ENCODE assay signal across 11 mouse cellular contexts in the genomic region with DNA sequence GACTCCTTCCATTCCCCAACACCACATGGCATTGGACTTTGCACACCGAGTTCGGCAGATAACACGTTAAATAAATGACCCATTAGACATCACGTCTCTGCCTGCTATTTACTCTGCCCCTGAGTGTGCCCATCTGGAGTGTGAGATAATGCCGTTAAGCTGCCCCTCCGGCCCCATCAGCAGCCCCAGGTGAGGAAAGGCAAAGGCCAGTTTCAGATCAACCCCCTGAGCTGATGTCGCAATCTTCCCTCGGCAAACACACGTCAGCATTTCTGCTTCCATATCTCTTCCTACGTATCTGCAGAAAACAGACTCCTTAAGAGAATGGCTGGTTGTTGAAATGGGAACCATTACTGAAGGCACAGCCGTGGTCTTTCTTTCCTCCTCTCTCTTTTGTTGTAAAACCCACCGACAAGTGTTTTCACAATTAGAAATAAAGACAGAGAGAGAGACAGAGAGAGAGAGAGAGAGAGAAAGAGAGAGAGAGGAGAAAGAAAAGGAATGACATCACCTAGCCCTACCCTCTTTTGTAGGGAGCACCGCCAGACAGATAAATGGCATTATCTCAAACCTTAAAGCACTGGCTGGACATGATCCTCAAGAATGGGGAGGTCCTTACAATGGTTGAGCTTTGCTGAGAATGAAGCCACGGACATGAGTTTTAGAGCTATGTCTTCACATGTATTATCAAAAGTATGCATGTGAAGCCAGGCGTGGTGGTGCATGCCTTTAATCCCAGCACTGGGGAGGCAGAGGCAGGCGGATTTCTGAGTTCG. TPM values are rescaled to one million over a fixed set of nuclear protein-coding genes. Genes with fewer than 3 reads are reported as not detected.
DNase-seq lines count a peak whose midpoint lies in the region; ATAC-seq lines count a peak whose summit lies in the region.
"Had no signal": no experiment of that assay in that cellular context is flagged by ENCODE, and none has a peak within 500 bp of the region (broad histone marks: within the 10 kb centered on the region; RNA-seq: fewer than 3 reads in every experiment).

No protein-coding gene starts in this region.

- WGBS in midbrain, embryonic 14.5 days = 70% methylated on average over 17 of the region's 17 CpGs
- WGBS in midbrain, embryonic 10.5 days = 80% methylated on average over 17 of the region's 17 CpGs
- 60% methylated on average over 17 of the region's 17 CpGs for WGBS in hindbrain, embryonic 15.5 days
- WGBS in liver, embryonic 15.5 days (ENCODE audit: insufficient replicate concordance) = 13% methylated on average over 17 of the region's 17 CpGs
- WGBS in stomach, embryonic 16.5 days = 47% methylated on average over 17 of the region's 17 CpGs
- WGBS in forebrain, embryonic 11.5 days = 80% methylated on average over 17 of the region's 17 CpGs

- no peak overlapping the region for H3K9ac ChIP-seq in midbrain, embryonic 14.5 days (replicated peaks; ENCODE audit: low read length)
- H3K9ac ChIP-seq in hindbrain, embryonic 15.5 days = no peak overlapping the region
- peak overlapping the region; percentile 63 for H3K9ac ChIP-seq in liver, embryonic 15.5 days
- no peak overlapping the region for H3K9ac ChIP-seq in stomach, embryonic 16.5 days (ENCODE audit: low read length)
- H3K9ac ChIP-seq in forebrain, embryonic 11.5 days (ENCODE audit: low read length) = no peak overlapping the region
- H3K9ac ChIP-seq: embryonic facial prominence, embryonic 12.5 days had no signal

- H3K4me2 ChIP-seq in midbrain, embryonic 14.5 days (ENCODE audit: low read length) = no peak overlapping the region
- H3K4me2 ChIP-seq in hindbrain, embryonic 15.5 days = peak overlapping the region; percentile 30; the same call in 1 of the 2 replicates
- peak overlapping the region; percentile 64 for H3K4me2 ChIP-seq in liver, embryonic 15.5 days
- 0 out of 2 replicates have a peak overlapping the region, but pooled peaks have one; percentile 14 for H3K4me2 ChIP-seq in stomach, embryonic 16.5 days (ENCODE audit: low read depth, low read length)
- H3K4me2 ChIP-seq in forebrain, embryonic 11.5 days (ENCODE audit: low read depth, low read length, severe bottlenecking) = no peak overlapping the region
- H3K4me2 ChIP-seq: embryonic facial prominence, embryonic 12.5 days had no signal

- no peaks in the 10 kb centered on the region for H3K9me3 ChIP-seq in midbrain, embryonic 14.5 days (ENCODE audit: control insufficient read depth, low read length)
- H3K9me3 ChIP-seq in midbrain, embryonic 10.5 days (replicated peaks) = no peaks in the 10 kb centered on the region
- no peaks in the 10 kb centered on the region for H3K9me3 ChIP-seq in hindbrain, embryonic 15.5 days
- H3K9me3 ChIP-seq in liver, embryonic 15.5 days (replicated peaks) = no peaks in the 10 kb centered on the region
- no peaks in the 10 kb centered on the region for H3K9me3 ChIP-seq in stomach, embryonic 16.5 days (replicated peaks; ENCODE audit: control insufficient read depth, low read length)
- H3K9me3 ChIP-seq in forebrain, embryonic 11.5 days (ENCODE audit: control insufficient read depth, low read length) = no peaks in the 10 kb centered on the region
- H3K9me3 ChIP-seq: embryonic facial prominence, embryonic 12.5 days had no signal

- H3K4me3 ChIP-seq in midbrain, embryonic 14.5 days (replicated peaks; ENCODE audit: low read depth, low read length) = no peak overlapping the region
- no peak overlapping the region for H3K4me3 ChIP-seq in midbrain, embryonic 10.5 days
- no peak overlapping the region for H3K4me3 ChIP-seq in hindbrain, embryonic 15.5 days
- peak overlapping the region; percentile 27 for H3K4me3 ChIP-seq in liver, embryonic 15.5 days (replicated peaks)
- H3K4me3 ChIP-seq in stomach, embryonic 16.5 days (replicated peaks; ENCODE audit: low read length) = no peak overlapping the region
- no peak overlapping the region for H3K4me3 ChIP-seq in forebrain, embryonic 11.5 days (ENCODE audit: low read depth, low read length)
- H3K4me3 ChIP-seq: embryonic facial prominence, embryonic 12.5 days had no signal

- ATAC-seq in midbrain, embryonic 14.5 days (ENCODE audit: low FRiP score, low TSS enrichment) = no peak
- no peak for ATAC-seq in hindbrain, embryonic 15.5 days (ENCODE audit: low FRiP score, low read depth)
- peak; percentile 96 for ATAC-seq in liver, embryonic 15.5 days (ENCODE audit: insufficient read depth)
- ATAC-seq in stomach, embryonic 16.5 days (ENCODE audit: insufficient read depth, low FRiP score) = peak; percentile 91
- no peak for ATAC-seq in forebrain, embryonic 11.5 days (replicated peaks; ENCODE audit: low FRiP score)

- H3K27ac ChIP-seq in midbrain, embryonic 14.5 days (replicated peaks; ENCODE audit: low read depth, low read length) = 0 out of 2 replicates have a peak overlapping the region, but pooled peaks have one; percentile 45
- H3K27ac ChIP-seq in midbrain, embryonic 10.5 days (replicated peaks) = no peak overlapping the region
- no peak overlapping the region for H3K27ac ChIP-seq in hindbrain, embryonic 15.5 days (replicated peaks)
- peak overlapping the region; percentile 96 for H3K27ac ChIP-seq in liver, embryonic 15.5 days (replicated peaks)
- peak overlapping the region; percentile 51 for H3K27ac ChIP-seq in stomach, embryonic 16.5 days (ENCODE audit: low read length)
- H3K27ac ChIP-seq in forebrain, embryonic 11.5 days (ENCODE audit: low read depth, low read length) = no peak overlapping the region
- H3K27ac ChIP-seq: embryonic facial prominence, embryonic 12.5 days had no signal

- peak; percentile 23 for DNase-seq in midbrain, embryonic 14.5 days
- DNase-seq in midbrain, embryonic 10.5 days (ENCODE audit: low spot score) = no peak
- DNase-seq in forebrain, embryonic 11.5 days (ENCODE audit: low spot score) = no peak
- DNase-seq in frontal cortex, postnatal 10 days (ENCODE audit: low spot score in 2 of 2) = no peak
- DNase-seq in thymus, adult 18-20 months = no peak

- no peaks in the 10 kb centered on the region for H3K36me3 ChIP-seq in midbrain, embryonic 14.5 days (ENCODE audit: control insufficient read depth, insufficient read depth, low read length)
- no peaks in the 10 kb centered on the region for H3K36me3 ChIP-seq in midbrain, embryonic 10.5 days
- no peaks in the 10 kb centered on the region for H3K36me3 ChIP-seq in hindbrain, embryonic 15.5 days
- H3K36me3 ChIP-seq in liver, embryonic 15.5 days (replicated peaks) = no peaks in the 10 kb centered on the region
- H3K36me3 ChIP-seq in stomach, embryonic 16.5 days (ENCODE audit: control insufficient read depth, insufficient read depth, low read length) = no peaks in the 10 kb centered on the region
- no peaks in the 10 kb centered on the region for H3K36me3 ChIP-seq in forebrain, embryonic 11.5 days (ENCODE audit: control insufficient read depth, insufficient read depth, low read length)
- H3K36me3 ChIP-seq: embryonic facial prominence, embryonic 12.5 days had no signal

- H3K27me3 ChIP-seq in midbrain, embryonic 14.5 days (ENCODE audit: control insufficient read depth, insufficient read depth, low read length) = no peaks in the 10 kb centered on the region
- no peaks in the 10 kb centered on the region for H3K27me3 ChIP-seq in midbrain, embryonic 10.5 days (ENCODE audit: low read depth, poor library complexity, severe bottlenecking)
- H3K27me3 ChIP-seq in hindbrain, embryonic 15.5 days = no peaks in the 10 kb centered on the region
- no peaks in the 10 kb centered on the region for H3K27me3 ChIP-seq in liver, embryonic 15.5 days
- no peaks in the 10 kb centered on the region for H3K27me3 ChIP-seq in stomach, embryonic 16.5 days (ENCODE audit: control insufficient read depth, insufficient read depth, low read length)
- H3K27me3 ChIP-seq in forebrain, embryonic 11.5 days (ENCODE audit: control insufficient read depth, insufficient read depth, low read length) = no peaks in the 10 kb centered on the region
- H3K27me3 ChIP-seq: embryonic facial prominence, embryonic 12.5 days had no signal

- H3K4me1 ChIP-seq in midbrain, embryonic 14.5 days (ENCODE audit: control insufficient read depth, insufficient read depth, low read length) = no peaks in the 10 kb centered on the region
- no peaks in the 10 kb centered on the region for H3K4me1 ChIP-seq in midbrain, embryonic 10.5 days
- H3K4me1 ChIP-seq in hindbrain, embryonic 15.5 days (replicated peaks) = no peaks in the 10 kb centered on the region
- H3K4me1 ChIP-seq in liver, embryonic 15.5 days (replicated peaks) = peaks cover 82% of the 10 kb centered on the region
- H3K4me1 ChIP-seq in stomach, embryonic 16.5 days (ENCODE audit: control insufficient read depth, insufficient read depth, low read length) = peaks cover 3% of the 10 kb centered on the region; the same call in 1 of the 2 replicates
- 0 out of 2 replicates have a peak, but pooled peaks cover 2% of the 10 kb centered on the region for H3K4me1 ChIP-seq in forebrain, embryonic 11.5 days (replicated peaks; ENCODE audit: control insufficient read depth, insufficient read depth, low read length)

RNA-seq across cellular contexts. Expression of a gene that starts 23.2 kb away (rescaled TPM):
- polyA plus RNA-seq in midbrain, embryonic 14.5 days (2014; fragmentation: Nextera tagmentation; extraction: Ambion mirVana) = 32.4 and 43.7 TPM in 2 replicates
- 32.0 and 33.5 TPM in 2 replicates for polyA plus RNA-seq in midbrain, embryonic 10.5 days (2016; fragmentation: Nextera tagmentation; extraction: Ambion mirVana)
- polyA plus RNA-seq in hindbrain, embryonic 15.5 days (2015; fragmentation: Nextera tagmentation; extraction: Ambion mirVana) = 26.6 TPM in 2 replicates
- polyA plus RNA-seq in liver, embryonic 15.5 days (2015; fragmentation: Nextera tagmentation; extraction: Ambion mirVana) = 46.3 and 46.5 TPM in 2 replicates
- 17.0 and 21.6 TPM in 2 replicates for polyA plus RNA-seq in stomach, embryonic 16.5 days (2015; fragmentation: Nextera tagmentation; extraction: Ambion mirVana)
- 47.3 and 49.5 TPM in 2 replicates for polyA plus RNA-seq in forebrain, embryonic 11.5 days (2014; fragmentation: Nextera tagmentation; extraction: Ambion mirVana)

RNA-seq across cellular contexts. Expression of a gene that starts 45.1 kb away (rescaled TPM):
- not detected in 2 replicates for polyA plus RNA-seq in midbrain, embryonic 14.5 days (2014; fragmentation: Nextera tagmentation; extraction: Ambion mirVana)
- not detected in 2 replicates for polyA plus RNA-seq in midbrain, embryonic 10.5 days (2016; fragmentation: Nextera tagmentation; extraction: Ambion mirVana)
- not detected in 2 replicates for polyA plus RNA-seq in hindbrain, embryonic 15.5 days (2015; fragmentation: Nextera tagmentation; extraction: Ambion mirVana)
- polyA plus RNA-seq in liver, embryonic 15.5 days (2015; fragmentation: Nextera tagmentation; extraction: Ambion mirVana) = not detected in 2 replicates
- not detected in 2 replicates for polyA plus RNA-seq in stomach, embryonic 16.5 days (2015; fragmentation: Nextera tagmentation; extraction: Ambion mirVana)
- not detected in 2 replicates for polyA plus RNA-seq in forebrain, embryonic 11.5 days (2014; fragmentation: Nextera tagmentation; extraction: Ambion mirVana)
- polyA plus RNA-seq: embryonic facial prominence, embryonic 12.5 days; limb, embryonic 11.5 days; spleen, adult 2 months had no signal

RNA-seq across cellular contexts. Expression of a gene that starts 47.9 kb away (rescaled TPM):
- polyA plus RNA-seq in midbrain, embryonic 14.5 days (2014; fragmentation: Nextera tagmentation; extraction: Ambion mirVana) = 0.38 TPM in 1 of 2 replicates, not detected in the other
- not detected in 2 replicates for polyA plus RNA-seq in midbrain, embryonic 10.5 days (2016; fragmentation: Nextera tagmentation; extraction: Ambion mirVana)
- polyA plus RNA-seq in hindbrain, embryonic 15.5 days (2015; fragmentation: Nextera tagmentation; extraction: Ambion mirVana) = 0.21 TPM in 1 of 2 replicates, not detected in the other
- polyA plus RNA-seq in liver, embryonic 15.5 days (2015; fragmentation: Nextera tagmentation; extraction: Ambion mirVana) = 0.07 and 0.10 TPM in 2 replicates
- polyA plus RNA-seq in stomach, embryonic 16.5 days (2015; fragmentation: Nextera tagmentation; extraction: Ambion mirVana) = 19.1 and 21.3 TPM in 2 replicates
- polyA plus RNA-seq in forebrain, embryonic 11.5 days (2014; fragmentation: Nextera tagmentation; extraction: Ambion mirVana) = 0.23 TPM in 1 of 2 replicates, not detected in the other
- polyA plus RNA-seq: embryonic facial prominence, embryonic 12.5 days; limb, embryonic 11.5 days; spleen, adult 2 months had no signal

Comparison
In these comparisons a context has a peak if more than half of its experiments do, and no peak if none do; other contexts are left out.
1. H3K27ac ChIP-seq: peak in midbrain, embryonic 14.5 days (single experiment), liver, embryonic 15.5 days (single experiment) and stomach, embryonic 16.5 days (single experiment); none in midbrain, embryonic 10.5 days (single experiment), hindbrain, embryonic 15.5 days (single experiment) and forebrain, embryonic 11.5 days (single experiment).
2. ATAC-seq: peak in liver, embryonic 15.5 days (single experiment) and stomach, embryonic 16.5 days (single experiment); none in midbrain, embryonic 14.5 days (single experiment), hindbrain, embryonic 15.5 days (single experiment) and forebrain, embryonic 11.5 days (single experiment).
3. H3K4me2 ChIP-seq: peak in hindbrain, embryonic 15.5 days (single experiment), liver, embryonic 15.5 days (single experiment) and stomach, embryonic 16.5 days (single experiment); none in midbrain, embryonic 14.5 days (single experiment) and forebrain, embryonic 11.5 days (single experiment).
4. RNA of a gene that starts 47.9 kb away (polyA plus RNA-seq): 19.1 to 21.3 TPM in stomach, embryonic 16.5 days; 0.38 TPM in midbrain, embryonic 14.5 days, 0.23 TPM in forebrain, embryonic 11.5 days, 0.07 to 0.10 TPM in liver, embryonic 15.5 days, 0.21 TPM in hindbrain, embryonic 15.5 days and not detected in midbrain, embryonic 10.5 days; every median in the first group is over 10 times any median in the second.